Mouse (Mus musculus): ENCODE measurements around the gene Blcap.
"Not testable (repeated sequence)": the region's sequence is repeated elsewhere in the genome, so short reads cannot be mapped to it uniquely, and the experiment has no call there.

Gene Blcap

DNA sequence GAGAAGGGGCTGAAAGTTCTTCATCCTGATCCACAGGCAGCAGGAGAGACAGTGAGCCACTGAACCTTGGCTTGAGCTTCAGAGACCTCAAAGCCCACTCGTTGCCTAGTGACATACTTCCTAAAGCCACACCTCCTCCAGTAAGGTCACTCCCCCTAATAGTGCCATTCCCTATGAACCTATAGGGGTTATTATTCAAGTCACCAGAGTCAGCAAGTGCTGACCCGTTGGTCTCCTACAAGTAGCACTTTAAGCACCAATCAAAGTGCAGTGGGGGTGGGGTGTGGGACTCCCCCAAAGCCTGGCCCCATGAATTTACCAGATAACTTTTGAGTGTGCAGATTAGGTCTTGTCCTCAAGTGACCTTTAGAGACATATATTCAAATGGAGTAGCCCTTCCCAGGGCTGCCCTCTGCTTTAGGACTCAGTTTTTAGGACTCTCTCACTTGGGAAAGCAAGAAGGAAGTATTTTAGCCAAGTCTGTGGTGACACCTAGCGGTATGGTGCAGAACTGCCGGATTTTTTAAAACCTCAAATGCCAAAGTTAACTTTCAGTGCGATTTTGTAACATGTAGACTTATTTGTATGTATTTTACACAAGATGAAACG lies at the start of gene Blcap:
Gene Blcap, minus strand, starts transcription at position 51 of the 609 bp plus-strand sequence.
- DNase-seq (ENCODE audit: low spot score) = no peak

DNA sequence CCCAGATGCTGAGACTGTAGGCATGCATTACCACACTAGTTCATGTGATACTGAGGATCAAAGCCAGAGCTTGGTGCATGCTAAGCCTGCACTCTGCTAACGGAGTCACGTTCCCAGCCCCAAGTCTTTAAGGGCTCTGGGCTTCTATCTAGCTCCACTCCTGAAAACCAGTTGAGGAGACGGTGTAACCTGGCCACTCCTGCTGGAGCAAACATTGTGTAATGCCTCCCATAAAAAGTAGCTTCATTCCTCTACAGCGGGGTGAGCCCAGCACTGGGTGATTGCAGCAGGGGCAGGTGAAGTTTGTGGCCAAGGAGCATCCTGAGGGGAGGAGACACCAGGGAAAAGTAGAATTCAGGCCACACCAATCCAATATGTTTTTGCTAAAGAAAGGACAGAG lies 47.3 kb upstream of the Blcap start:
- no peak for DNase-seq (ENCODE audit: low spot score)

- DNase-seq (ENCODE audit: low spot score) = no peak
Observed at GRCm38 (mm10) chr2:157613997-157614396, 42.9 kb upstream of the Blcap start.

DNA sequence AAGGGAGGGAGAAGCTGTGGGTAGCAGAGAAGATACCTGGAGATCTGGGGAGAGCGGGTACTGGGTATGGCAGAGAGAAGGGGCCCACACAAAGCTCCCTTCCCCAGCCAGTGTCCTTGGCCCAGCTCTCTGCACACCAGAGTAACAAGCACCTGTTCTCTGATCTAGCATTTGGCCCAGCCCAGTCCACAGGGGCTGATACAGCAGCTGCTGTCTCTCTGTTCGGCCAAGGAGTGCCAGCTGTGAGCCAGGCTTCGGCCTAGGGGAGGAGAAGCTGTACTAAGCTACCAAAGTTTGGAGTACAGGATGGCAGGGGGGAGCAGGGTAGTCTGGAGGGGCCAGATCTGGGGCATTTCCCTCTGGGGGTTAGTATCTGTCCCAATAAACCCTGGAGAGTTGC lies 40.7 kb upstream of the Blcap start:
- DNase-seq (ENCODE audit: low spot score) = no peak

GRCm38 (mm10) chr2:157607542-157608236 lies 36.6 kb upstream of the Blcap start:
- DNase-seq (ENCODE audit: low spot score) = no peak

GRCm38 (mm10) chr2:157605025-157605675 lies 34.1 kb upstream of the Blcap start:
- DNase-seq (ENCODE audit: low spot score) = peak; percentile 75

DNA sequence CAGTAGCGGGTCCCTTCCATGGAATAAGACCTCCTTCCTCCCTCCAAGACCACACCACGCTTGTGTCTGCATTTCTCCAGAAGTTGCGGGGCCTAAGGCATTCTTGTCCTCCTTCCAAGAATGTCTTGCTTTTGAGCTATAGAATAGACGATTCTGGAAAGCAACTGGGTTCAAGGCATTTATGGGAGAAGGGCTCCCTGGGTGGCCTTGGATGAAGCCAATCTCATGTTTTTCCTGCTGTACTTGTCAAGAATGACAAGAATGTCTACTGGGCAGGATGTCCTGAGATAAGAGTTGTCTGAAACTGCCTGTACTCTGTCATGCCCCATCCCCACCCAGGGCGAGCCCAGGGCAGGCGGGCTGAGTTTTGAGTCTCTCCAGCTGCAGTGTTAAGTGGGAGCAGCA lies 30.4 kb upstream of the Blcap start:
- peak; percentile 26 for DNase-seq (ENCODE audit: low spot score)

- DNase-seq (ENCODE audit: low spot score) = no peak
Observed at GRCm38 (mm10) chr2:157596876-157597566, 25.9 kb upstream of the Blcap start.

DNA sequence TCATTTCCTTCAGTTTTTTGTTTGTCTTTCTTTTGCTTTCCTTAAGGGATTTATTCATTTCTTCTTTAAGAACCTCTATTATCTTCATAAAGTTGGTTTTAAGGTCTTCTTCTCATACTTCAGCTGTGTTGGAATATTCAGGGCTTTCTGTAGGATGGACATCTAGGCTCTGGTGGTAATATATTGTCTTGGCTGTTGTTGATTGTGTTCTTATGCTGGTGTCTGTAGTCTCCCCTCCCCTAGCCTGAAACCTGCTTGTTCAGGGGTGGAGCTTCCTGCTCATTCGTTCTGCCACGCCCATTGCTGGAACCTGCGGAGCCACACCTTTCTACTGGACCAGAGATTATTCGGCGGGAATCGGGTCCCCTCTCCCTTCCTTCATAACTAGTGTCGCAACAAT lies 14.3 kb upstream of the Blcap start:
- DNase-seq (ENCODE audit: low spot score) = not testable (repeated sequence)

GRCm38 (mm10) chr2:157572786-157573185 lies 1.7 kb upstream of the Blcap start:
- DNase-seq (ENCODE audit: low spot score) = no peak

- DNase-seq (ENCODE audit: low spot score) = no peak
Observed at GRCm38 (mm10) chr2:157569796-157570485, 1.1 kb downstream of the Blcap start.

- DNase-seq (ENCODE audit: low spot score) = no peak
Observed at GRCm38 (mm10) chr2:157568881-157569280, 2.2 kb downstream of the Blcap start.

DNA sequence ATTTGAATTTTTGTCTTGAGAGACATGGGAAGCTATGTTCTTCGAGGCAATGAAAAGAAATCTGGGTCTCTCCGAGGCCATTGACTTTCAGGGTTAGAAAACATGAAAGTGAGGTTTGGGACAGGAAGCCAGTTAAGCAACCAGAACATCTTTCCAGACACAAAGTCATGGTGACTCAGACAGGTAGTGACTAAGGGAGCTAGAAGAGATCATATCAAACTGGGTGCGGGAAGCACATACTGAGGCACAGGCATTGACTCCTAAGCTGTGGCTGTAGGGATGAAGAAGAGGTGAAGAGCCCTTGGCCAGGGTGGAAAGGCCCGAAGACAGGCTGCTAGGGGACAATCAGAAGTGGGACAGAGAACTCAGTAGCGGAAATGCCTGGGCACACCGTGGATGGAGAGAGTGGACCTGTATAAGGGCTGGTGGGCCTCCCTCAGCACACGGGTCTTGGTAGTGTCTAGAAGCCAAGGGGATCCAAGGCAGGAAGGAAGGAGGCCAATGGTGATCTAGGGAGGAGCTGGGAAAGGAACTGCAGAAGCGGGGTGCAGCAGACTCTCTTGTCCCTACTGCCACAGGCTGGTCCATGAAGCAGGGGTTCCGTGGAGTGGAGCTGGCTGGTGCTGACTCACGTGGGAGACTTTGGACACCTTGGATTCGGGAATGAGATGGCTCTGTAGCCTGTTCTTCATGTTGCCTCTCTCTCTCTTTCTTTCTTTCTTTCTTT lies 3.7 kb downstream of the Blcap start:
- no peak for DNase-seq (ENCODE audit: low spot score)

DNA sequence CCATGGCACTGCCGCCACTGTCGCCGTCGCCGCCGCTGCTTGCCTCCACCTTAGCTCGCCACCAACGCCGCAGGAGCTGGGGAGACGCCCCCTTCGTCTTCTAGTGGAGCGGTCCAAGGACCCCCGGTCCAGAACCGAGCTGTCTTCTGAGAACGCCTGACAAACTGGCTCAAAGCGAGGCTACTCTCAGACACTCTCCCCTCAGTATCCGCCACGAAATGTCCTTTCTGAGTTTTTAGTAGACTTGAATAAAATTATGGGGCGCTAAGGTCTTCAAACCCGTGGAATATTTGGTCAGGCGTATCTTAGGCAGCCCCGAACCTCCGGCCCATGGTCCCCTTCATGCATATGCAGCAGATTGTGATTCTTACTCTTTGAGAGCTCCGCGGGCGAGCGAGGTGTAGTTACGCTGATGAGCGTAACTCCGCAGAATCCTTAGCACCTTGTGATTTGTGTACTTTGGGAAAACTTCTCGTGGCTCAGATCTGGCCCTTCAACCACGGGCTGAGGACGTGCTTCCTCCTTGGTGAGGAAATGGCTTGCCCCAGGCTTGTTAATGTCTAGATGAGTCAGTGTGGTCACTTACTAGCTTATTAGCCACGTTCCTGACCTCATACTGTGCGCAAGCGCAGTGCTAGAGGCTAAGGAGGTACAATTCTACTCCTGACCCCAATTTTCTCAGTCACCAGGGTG lies 4.7 kb downstream of the Blcap start:
- peak; percentile 82 for DNase-seq (ENCODE audit: low spot score)

DNA sequence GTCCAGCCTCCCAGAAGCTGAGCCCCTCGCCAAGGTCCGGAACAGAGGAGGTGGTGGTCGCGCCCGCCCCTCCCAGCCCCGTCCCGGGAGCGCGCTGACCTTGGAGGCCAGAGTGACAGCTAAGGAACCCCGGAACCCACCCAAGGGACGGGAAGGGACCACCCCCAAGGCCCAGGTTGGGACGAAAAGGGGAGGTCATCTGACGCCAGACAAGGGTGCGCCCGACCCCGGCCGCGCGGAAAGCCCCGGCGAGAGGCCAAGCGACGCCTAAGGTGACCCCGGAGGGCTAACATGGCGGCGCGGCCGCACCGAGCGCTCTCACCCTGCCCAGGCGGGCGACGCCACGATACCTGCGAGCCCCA lies 5.2 kb downstream of the Blcap start:
- no peak for DNase-seq (ENCODE audit: low spot score)

DNA sequence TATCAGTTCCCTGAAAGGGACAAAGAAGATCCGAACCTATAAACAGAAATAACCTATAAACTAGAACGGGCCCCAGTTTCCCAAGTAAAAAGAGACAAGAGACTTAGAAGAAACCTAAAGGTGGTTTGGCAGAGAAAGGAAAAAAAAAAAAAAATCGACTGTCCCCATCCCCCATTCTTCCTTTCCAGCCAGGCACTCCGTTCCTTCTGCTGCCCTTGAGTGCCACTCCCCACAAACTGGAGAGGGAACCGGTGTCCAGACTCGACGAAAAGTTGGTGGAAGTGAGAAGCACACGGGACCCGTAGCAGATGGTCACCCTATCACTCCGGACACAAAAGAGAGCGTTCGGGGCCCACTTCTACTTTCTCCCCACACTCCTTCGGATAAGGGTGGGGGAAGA lies 5.6 kb downstream of the Blcap start:
- no peak for DNase-seq (ENCODE audit: low spot score)

DNA sequence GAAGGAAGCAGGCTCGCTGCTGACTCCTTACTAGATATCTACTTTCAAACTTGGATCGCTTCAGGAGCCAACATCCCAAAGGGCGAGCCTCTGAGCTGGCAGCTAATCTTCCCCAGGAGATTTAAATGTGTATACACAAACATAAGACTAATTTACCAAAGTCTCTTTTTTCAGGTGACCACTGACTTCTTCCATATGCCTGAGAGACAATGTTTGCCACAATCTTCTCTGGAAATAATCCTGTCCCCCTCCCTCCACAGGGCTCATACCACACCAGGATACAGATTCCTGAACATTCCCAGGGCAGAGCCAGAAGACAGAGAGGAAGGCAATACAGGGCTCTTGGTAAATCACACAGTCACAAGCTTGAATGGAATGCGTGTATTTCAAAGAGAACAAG lies 6.4 kb downstream of the Blcap start:
- DNase-seq (ENCODE audit: low spot score) = no peak

- DNase-seq (ENCODE audit: low spot score) = no peak
Observed at GRCm38 (mm10) chr2:157563031-157563430, 8.0 kb downstream of the Blcap start.

GRCm38 (mm10) chr2:157561165-157561836 lies 9.8 kb downstream of the Blcap start:
- DNase-seq (ENCODE audit: low spot score) = peak; percentile 88

GRCm38 (mm10) chr2:157560302-157560701 lies 10.8 kb downstream of the Blcap start:
- no peak for DNase-seq (ENCODE audit: low spot score)

All from urinary bladder, postnatal 14 days (tissue).